Comparison of ENCODE assay signal across 13 mouse cellular contexts in genomic region chr19:36706195-36706594, GRCm38 (mm10). TPM values are rescaled to one million over a fixed set of nuclear protein-coding genes. Genes with fewer than 3 reads are reported as not detected.
A peak's percentile ranks its signal among the peaks of the same experiment; 100 is the strongest.
DNase-seq lines count a peak whose midpoint lies in the region; ATAC-seq and TF ChIP-seq lines count a peak whose summit lies in the region.
"Had no signal": no experiment of that assay in that cellular context is flagged by ENCODE, and none has a peak within 500 bp of the region (broad histone marks: within the 10 kb centered on the region; RNA-seq: fewer than 3 reads in every experiment).

No protein-coding gene starts in this region.

- no peaks in the 10 kb centered on the region for H3K27me3 ChIP-seq in embryonic facial prominence, embryonic 13.5 days
- H3K27me3 ChIP-seq in embryonic facial prominence, embryonic 10.5 days (replicated peaks; ENCODE audit: low read depth, poor library complexity, severe bottlenecking), result no peaks in the 10 kb centered on the region
- H3K27me3 ChIP-seq in hindbrain, postnatal 0 days (ENCODE audit: insufficient read depth, low read length), result no peaks in the 10 kb centered on the region
- no peaks in the 10 kb centered on the region for H3K27me3 ChIP-seq in hindbrain, embryonic 14.5 days (ENCODE audit: control insufficient read depth, insufficient read depth, low read length)
- H3K27me3 ChIP-seq in intestine, postnatal 0 days (replicated peaks; ENCODE audit: control insufficient read depth, insufficient read depth, low read length), result no peaks in the 10 kb centered on the region

- H3K9me3 ChIP-seq in embryonic facial prominence, embryonic 13.5 days, result no peaks in the 10 kb centered on the region
- peaks cover 3% of the 10 kb centered on the region; the same call in 1 of the 2 replicates for H3K9me3 ChIP-seq in embryonic facial prominence, embryonic 10.5 days
- peaks cover 4% of the 10 kb centered on the region; the same call in 1 of the 2 replicates for H3K9me3 ChIP-seq in hindbrain, postnatal 0 days (ENCODE audit: low read length)
- peaks cover 13% of the 10 kb centered on the region; the same call in 1 of the 2 replicates for H3K9me3 ChIP-seq in hindbrain, embryonic 14.5 days (ENCODE audit: control insufficient read depth, low read length)
- no peaks in the 10 kb centered on the region for H3K9me3 ChIP-seq in intestine, postnatal 0 days (ENCODE audit: control insufficient read depth)

- H3K9ac ChIP-seq in embryonic facial prominence, embryonic 13.5 days, result no peak overlapping the region
- H3K9ac ChIP-seq in hindbrain, postnatal 0 days (replicated peaks; ENCODE audit: low read length), result no peak overlapping the region
- no peak overlapping the region for H3K9ac ChIP-seq in hindbrain, embryonic 14.5 days
- H3K9ac ChIP-seq in intestine, postnatal 0 days (ENCODE audit: low read depth, low read length), result no peak overlapping the region
- H3K9ac ChIP-seq: liver, postnatal 0 days had no signal

- H3K4me3 ChIP-seq in embryonic facial prominence, embryonic 13.5 days, result no peak overlapping the region
- no peak overlapping the region for H3K4me3 ChIP-seq in embryonic facial prominence, embryonic 10.5 days
- H3K4me3 ChIP-seq in hindbrain, postnatal 0 days (ENCODE audit: low read length), result no peak overlapping the region
- no peak overlapping the region for H3K4me3 ChIP-seq in hindbrain, embryonic 14.5 days (replicated peaks; ENCODE audit: low read length)
- H3K4me3 ChIP-seq in brown adipose tissue, adult 24 weeks (ENCODE audit: insufficient read depth, low read depth, low read length), result no peak overlapping the region
- no peak overlapping the region for H3K4me3 ChIP-seq in intestine, postnatal 0 days (ENCODE audit: low read depth, low read length)
- H3K4me3 ChIP-seq: myocyte had no signal

- no peak for TF ChIP-seq CTCF in hindbrain, postnatal 0 days (IDR thresholded peaks at IDR 0.05; ENCODE audit: low read depth)
- no peak for TF ChIP-seq CTCF in intestine, postnatal 0 days (IDR thresholded peaks at IDR 0.05; ENCODE audit: low read depth)

- DNase-seq in embryonic facial prominence, embryonic 10.5 days (ENCODE audit: low spot score), result no peak
- DNase-seq in hindbrain, postnatal 0 days (ENCODE audit: low spot score), result no peak
- no peak for DNase-seq in hindbrain, embryonic 14.5 days (ENCODE audit: low spot score)
- no peak for DNase-seq in left cerebral cortex, adult 9 months (ENCODE audit: low spot score in 2 of 2)
- DNase-seq: liver, postnatal 0 days; thymus, adult 18-20 months had no signal

- H3K36me3 ChIP-seq in embryonic facial prominence, embryonic 13.5 days, result no peaks in the 10 kb centered on the region
- H3K36me3 ChIP-seq in embryonic facial prominence, embryonic 10.5 days (replicated peaks), result no peaks in the 10 kb centered on the region
- H3K36me3 ChIP-seq in hindbrain, postnatal 0 days (ENCODE audit: insufficient read depth, low read length), result no peaks in the 10 kb centered on the region
- H3K36me3 ChIP-seq in hindbrain, embryonic 14.5 days (replicated peaks; ENCODE audit: control insufficient read depth, insufficient read depth), result no peaks in the 10 kb centered on the region
- H3K36me3 ChIP-seq in intestine, postnatal 0 days (ENCODE audit: control insufficient read depth, insufficient read depth), result no peaks in the 10 kb centered on the region

- WGBS in embryonic facial prominence, embryonic 13.5 days, result 72% methylated on average over 6 of the region's 6 CpGs
- 73% methylated on average over 6 of the region's 6 CpGs for WGBS in embryonic facial prominence, embryonic 10.5 days
- 49% methylated on average over 6 of the region's 6 CpGs for WGBS in hindbrain, postnatal 0 days
- WGBS in hindbrain, embryonic 14.5 days, result 88% methylated on average over 6 of the region's 6 CpGs
- WGBS in intestine, postnatal 0 days, result 31% methylated on average over 6 of the region's 6 CpGs

- H3K27ac ChIP-seq in embryonic facial prominence, embryonic 13.5 days, result 0 out of 2 replicates have a peak overlapping the region, but pooled peaks have one; percentile 29
- no peak overlapping the region for H3K27ac ChIP-seq in embryonic facial prominence, embryonic 10.5 days (replicated peaks)
- peak overlapping the region; percentile 66; the same call in 1 of the 2 replicates for H3K27ac ChIP-seq in hindbrain, postnatal 0 days
- H3K27ac ChIP-seq in hindbrain, embryonic 14.5 days, result no peak overlapping the region; the same call in 1 of the 2 replicates
- H3K27ac ChIP-seq in brown adipose tissue, adult 24 weeks (replicated peaks; ENCODE audit: low read depth, low read length), result peak overlapping the region; percentile 77
- H3K27ac ChIP-seq in intestine, postnatal 0 days (ENCODE audit: low read depth, low read length), result no peak overlapping the region
- H3K27ac ChIP-seq: kidney, postnatal 0 days had no signal

- ATAC-seq in embryonic facial prominence, embryonic 13.5 days (ENCODE audit: insufficient number of reproducible peaks, insufficient read depth, low FRiP score, low TSS enrichment, low read depth), result no peak
- ATAC-seq in hindbrain, postnatal 0 days, result no peak
- ATAC-seq in hindbrain, embryonic 14.5 days (ENCODE audit: low FRiP score), result no peak
- ATAC-seq in intestine, postnatal 0 days, result peak; percentile 28; the same call in 1 of the 2 replicates
- ATAC-seq in megakaryocyte, adult 5-6 weeks (ENCODE audit: poor library complexity, severe bottlenecking), result no peak

- no peak overlapping the region for H3K4me2 ChIP-seq in embryonic facial prominence, embryonic 13.5 days
- peak overlapping the region; percentile 28 for H3K4me2 ChIP-seq in hindbrain, postnatal 0 days (ENCODE audit: low read depth, low read length)
- no peak overlapping the region for H3K4me2 ChIP-seq in hindbrain, embryonic 14.5 days (replicated peaks)
- H3K4me2 ChIP-seq in intestine, postnatal 0 days (replicated peaks; ENCODE audit: low read depth), result peak overlapping the region; percentile 41

- peaks cover 17% of the 10 kb centered on the region for H3K4me1 ChIP-seq in embryonic facial prominence, embryonic 13.5 days
- peaks cover 21% of the 10 kb centered on the region for H3K4me1 ChIP-seq in embryonic facial prominence, embryonic 10.5 days
- H3K4me1 ChIP-seq in hindbrain, postnatal 0 days (ENCODE audit: insufficient read depth, low read length), result peaks cover 5% of the 10 kb centered on the region; the same call in 1 of the 2 replicates
- 0 out of 2 replicates have a peak, but pooled peaks cover 1% of the 10 kb centered on the region for H3K4me1 ChIP-seq in hindbrain, embryonic 14.5 days (replicated peaks; ENCODE audit: control insufficient read depth, insufficient read depth, low read length)
- H3K4me1 ChIP-seq in brown adipose tissue, adult 24 weeks (ENCODE audit: control insufficient read depth, insufficient read depth, insufficient read length, low read length), result peaks cover 16% of the 10 kb centered on the region; the same call in 1 of the 2 replicates
- H3K4me1 ChIP-seq in intestine, postnatal 0 days (replicated peaks; ENCODE audit: control insufficient read depth, insufficient read depth, low read length), result no peaks in the 10 kb centered on the region

RNA-seq across cellular contexts. Expression of gene Ppp1r3c, which starts 30.3 kb away (rescaled TPM):
- polyA plus RNA-seq in embryonic facial prominence, embryonic 13.5 days (2015; fragmentation: Nextera tagmentation; extraction: Ambion mirVana), result 9.3 and 9.9 TPM in 2 replicates
- 1.8 and 2.2 TPM in 2 replicates for polyA plus RNA-seq in embryonic facial prominence, embryonic 10.5 days (2016; fragmentation: Nextera tagmentation; extraction: Ambion mirVana)
- 27.2 and 33.6 TPM in 2 replicates for total RNA-seq in hindbrain, postnatal 0 days (2014; rRNA removed)
- 12.9 and 14.8 TPM in 2 replicates for polyA plus RNA-seq in hindbrain, postnatal 0 days (2015; fragmentation: Nextera tagmentation; extraction: Ambion mirVana)
- polyA plus RNA-seq in hindbrain, embryonic 14.5 days (2014; fragmentation: Nextera tagmentation; extraction: Ambion mirVana), result 29.8 and 32.5 TPM in 2 replicates
- 88.4 and 124 TPM in 2 replicates for polyA plus RNA-seq in brown adipose tissue, adult 24 weeks (2012; ENCODE audit: insufficient read depth, insufficient read length, missing spikeins)
- polyA plus RNA-seq in intestine, postnatal 0 days (2015; fragmentation: Nextera tagmentation; extraction: Ambion mirVana), result 3.6 and 4.0 TPM in 2 replicates
- not detected in 2 replicates for total RNA-seq in megakaryocyte, adult 5-6 weeks (2015)
- total RNA-seq in megakaryocyte, adult 5-6 weeks (2017), result not detected in 2 replicates
- total RNA-seq: hematopoietic stem cell, adult 5-6 weeks had no signal
- polyA plus RNA-seq: myocyte had no signal

Comparison
In these comparisons a context has a peak if more than half of its experiments do, and no peak if none do; other contexts are left out.
1. H3K27ac ChIP-seq: peak in embryonic facial prominence, embryonic 13.5 days (single experiment), hindbrain, postnatal 0 days (single experiment) and brown adipose tissue, adult 24 weeks (single experiment); none in embryonic facial prominence, embryonic 10.5 days (single experiment), hindbrain, embryonic 14.5 days (single experiment) and intestine, postnatal 0 days (single experiment).
2. H3K4me2 ChIP-seq: peak in hindbrain, postnatal 0 days (single experiment) and intestine, postnatal 0 days (single experiment); none in embryonic facial prominence, embryonic 13.5 days (single experiment) and hindbrain, embryonic 14.5 days (single experiment).